Mouse (Mus musculus) macrophage (primary cell): ENCODE data around the gene Wdr25. TPM values are rescaled to one million over a fixed set of nuclear protein-coding genes. Genes with fewer than 3 reads are reported as not detected.

Source experiments
- H3K27ac ChIP-seq: fragments of 350-480 bp; formaldehyde crosslinking; 2 replicates; pipeline ENCODE4 v1.9.0; 2021
- H3K36me3 ChIP-seq: fragments of 350-480 bp; formaldehyde crosslinking; 2 replicates; pipeline ENCODE4 v1.9.0; 2021; ENCODE audit errors: inconsistent target
- H3K4me3 ChIP-seq: fragments of 350-480 bp; formaldehyde crosslinking; 2 replicates; pipeline ENCODE4 v1.9.0; 2021; ENCODE audit errors: inconsistent target
- H3K79me2 ChIP-seq: fragments of 350-480 bp; formaldehyde crosslinking; 2 replicates; pipeline ENCODE4 v1.9.0; 2021; ENCODE audit errors: inconsistent target
- WGBS: methylation state at CpG from one replicate; pipeline ENCODE4 v1.1.7; 2026; ENCODE audit warnings: inconsistent platforms; ENCODE audit not compliant: missing documents; 5-methylcytosine and 5-hydroxymethylcytosine counted together
- polyA plus RNA-seq: library from polyadenylated mRNA; stranded (reverse); fragments of 250-400 nt; gene quantifications from 3 replicates; pipeline ENCODE4 v1.2.4, GENCODE M21; 2018; ENCODE audit warnings: inconsistent platforms

The Wdr25 gene
- polyA plus RNA-seq, 1 experiment from 2014 or later = 11.7 TPM

DNA sequence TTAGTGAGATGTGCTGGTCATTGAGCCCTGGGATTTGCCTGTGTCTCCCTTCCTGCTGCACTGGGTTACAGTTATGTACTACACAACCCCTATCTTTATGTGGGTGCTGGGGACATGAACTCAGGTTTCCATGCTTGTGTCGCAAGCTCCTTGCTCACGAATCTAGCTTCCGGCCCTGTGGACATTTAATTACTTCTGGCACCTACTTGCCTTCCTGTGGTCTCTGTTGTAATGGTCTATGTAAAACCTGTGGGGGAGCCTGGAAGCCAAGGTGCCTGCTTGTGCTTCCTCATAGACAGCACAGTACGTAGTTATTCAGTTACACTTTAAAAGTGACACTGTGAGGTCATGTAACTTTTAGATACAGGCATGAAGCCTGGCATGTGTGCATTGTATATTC is 44.1 kb downstream of the Wdr25 start:
- no peak overlapping the region for H3K4me3 ChIP-seq
- WGBS = 41% methylated on average over 4 of the region's 4 CpGs
- H3K27ac ChIP-seq = no peak overlapping the region
- no peaks in the 10 kb centered on the region for H3K79me2 ChIP-seq
- H3K36me3 ChIP-seq = no peaks in the 10 kb centered on the region

DNA sequence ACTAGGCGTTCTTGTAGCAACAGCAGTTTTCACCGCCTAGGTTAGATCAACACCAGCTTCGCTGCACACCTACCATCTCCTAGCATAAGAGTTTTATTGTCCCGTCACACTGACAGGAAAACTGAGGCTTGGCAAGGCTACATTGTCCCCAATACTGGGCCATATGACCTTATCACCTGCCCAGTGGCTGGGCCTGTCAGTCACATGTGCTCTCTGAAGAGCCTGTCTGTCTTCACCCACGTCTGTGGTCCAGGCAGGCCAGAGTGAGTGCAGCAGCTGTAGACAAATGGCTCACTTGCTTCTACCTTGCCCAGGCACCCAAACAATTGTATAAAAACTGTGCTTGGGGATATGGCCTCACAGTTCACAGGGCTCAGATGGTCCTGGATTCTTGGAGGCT is 45.4 kb downstream of the Wdr25 start:
- Histone ChIP-seq H3K27ac (no peak overlapping the region), H3K4me3 (no peak overlapping the region), H3K36me3 (no peaks in the 10 kb centered on the region), H3K79me2 (no peaks in the 10 kb centered on the region)
- 91% methylated on average over 5 of the region's 5 CpGs for WGBS

DNA sequence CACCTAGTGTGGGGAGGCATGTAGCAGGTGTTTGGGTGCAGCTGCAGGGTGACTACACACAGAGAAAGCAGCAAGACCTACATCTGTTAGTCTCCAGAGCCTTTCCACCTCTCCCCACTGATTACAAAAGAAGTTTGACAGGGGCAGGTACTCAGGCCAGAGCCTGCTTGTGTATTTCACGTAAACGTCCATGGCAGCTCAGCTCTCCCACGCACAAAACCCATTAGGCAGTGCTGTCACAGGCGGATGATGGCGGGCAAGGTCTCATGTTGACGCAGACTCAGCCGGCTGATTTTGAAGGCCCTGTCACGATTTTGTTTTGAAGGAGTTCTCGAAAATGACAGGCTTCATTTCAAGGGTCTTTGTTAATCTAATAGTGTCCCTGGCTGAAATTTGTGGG is 45.9 kb downstream of the Wdr25 start:
- 92% methylated on average over 9 of the region's 9 CpGs for WGBS
- H3K27ac ChIP-seq = no peak overlapping the region
- H3K79me2 ChIP-seq = no peaks in the 10 kb centered on the region
- no peaks in the 10 kb centered on the region for H3K36me3 ChIP-seq
- no peak overlapping the region for H3K4me3 ChIP-seq

DNA sequence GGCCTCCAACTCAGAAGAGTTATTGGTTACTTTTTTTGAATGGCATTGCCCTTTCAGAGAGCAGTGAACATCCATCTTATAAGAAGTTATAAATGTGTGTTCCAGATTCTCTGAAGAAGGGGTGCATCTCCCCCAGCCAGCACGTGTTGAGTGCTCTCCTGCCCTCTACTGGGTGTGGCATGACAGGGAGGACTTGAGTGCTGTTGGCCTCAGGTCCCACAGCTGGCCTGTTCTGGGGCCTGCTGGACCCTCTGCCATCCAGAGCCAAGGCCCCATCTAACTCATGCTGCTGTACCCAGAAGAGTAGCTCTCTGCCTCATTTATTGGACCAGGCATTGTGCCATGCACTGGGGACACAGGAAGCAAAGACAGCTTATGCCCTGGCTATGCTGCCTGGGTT is 46.8 kb downstream of the Wdr25 start:
- WGBS = 40% methylated on average over 1 of the region's 1 CpGs
- no peaks in the 10 kb centered on the region for H3K36me3 ChIP-seq

DNA sequence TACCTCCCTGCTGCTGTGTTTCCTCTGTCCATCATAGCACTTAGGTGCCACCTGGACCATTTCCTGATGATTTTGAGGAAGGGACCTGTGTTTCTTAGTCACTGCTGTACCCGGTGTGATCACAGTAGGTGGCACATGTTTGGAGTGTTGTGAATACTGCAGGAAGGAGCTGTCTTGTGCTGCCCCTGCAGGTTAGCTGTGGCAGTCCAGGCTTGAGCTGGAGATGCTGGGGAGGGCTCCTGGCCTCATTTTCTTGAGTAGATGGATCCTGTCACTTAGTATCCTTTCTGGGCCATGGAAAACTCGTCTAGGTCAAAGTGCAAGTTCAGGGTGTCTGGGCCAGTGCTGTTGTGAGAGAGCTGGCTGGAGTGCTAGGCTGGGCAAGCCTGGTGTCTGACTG is 47.9 kb downstream of the Wdr25 start:
- H3K79me2 ChIP-seq = no peaks in the 10 kb centered on the region
- H3K4me3 ChIP-seq = no peak overlapping the region
- H3K27ac ChIP-seq = no peak overlapping the region
- no peaks in the 10 kb centered on the region for H3K36me3 ChIP-seq
- 73% methylated on average over 2 of the region's 2 CpGs for WGBS

More for the DNA sequence above, 46.8 kb downstream of the Wdr25 start:
- Histone ChIP-seq H3K4me3 (no peak overlapping the region), H3K27ac (no peak overlapping the region), H3K79me2 (no peaks in the 10 kb centered on the region)

DNA sequence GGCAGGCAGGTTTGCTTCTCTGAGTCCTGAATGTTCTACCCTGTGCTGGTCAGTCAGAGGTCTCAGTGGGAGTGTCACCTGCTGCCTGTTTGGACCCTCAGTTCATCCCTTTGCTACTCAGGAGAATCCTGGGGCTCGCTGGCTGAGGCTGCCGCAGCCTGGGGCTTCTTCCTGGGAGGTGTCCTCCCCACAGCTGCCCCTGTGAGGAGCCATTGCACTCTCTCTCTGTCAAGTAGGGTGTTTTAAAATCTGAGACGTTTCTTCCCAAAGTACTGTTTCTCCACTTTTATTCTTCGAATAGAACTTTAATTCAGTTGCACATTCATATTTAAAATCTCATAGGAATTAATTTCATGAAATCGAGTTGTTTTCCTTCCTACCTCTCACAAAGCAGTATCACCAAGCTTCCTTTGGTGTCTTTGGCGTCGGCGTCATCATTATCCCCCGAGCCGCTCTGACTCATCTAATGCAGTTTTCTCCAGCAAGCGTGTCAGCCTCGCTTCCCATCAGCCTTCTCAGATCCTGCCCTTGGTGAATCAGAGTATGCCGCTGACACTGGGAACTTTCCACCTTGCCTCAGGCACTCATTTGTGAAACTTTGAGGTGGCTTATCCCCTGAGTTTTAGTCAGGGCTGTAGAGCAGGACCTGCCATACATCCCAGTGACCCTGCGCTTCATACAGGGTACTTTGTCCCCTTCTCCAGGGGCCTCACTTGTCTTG is 48.9 kb downstream of the Wdr25 start:
- Histone ChIP-seq H3K36me3 (no peaks in the 10 kb centered on the region), H3K4me3 (no peak overlapping the region), H3K27ac (no peak overlapping the region), H3K79me2 (no peaks in the 10 kb centered on the region)
- 93% methylated on average over 14 of the region's 14 CpGs for WGBS

DNA sequence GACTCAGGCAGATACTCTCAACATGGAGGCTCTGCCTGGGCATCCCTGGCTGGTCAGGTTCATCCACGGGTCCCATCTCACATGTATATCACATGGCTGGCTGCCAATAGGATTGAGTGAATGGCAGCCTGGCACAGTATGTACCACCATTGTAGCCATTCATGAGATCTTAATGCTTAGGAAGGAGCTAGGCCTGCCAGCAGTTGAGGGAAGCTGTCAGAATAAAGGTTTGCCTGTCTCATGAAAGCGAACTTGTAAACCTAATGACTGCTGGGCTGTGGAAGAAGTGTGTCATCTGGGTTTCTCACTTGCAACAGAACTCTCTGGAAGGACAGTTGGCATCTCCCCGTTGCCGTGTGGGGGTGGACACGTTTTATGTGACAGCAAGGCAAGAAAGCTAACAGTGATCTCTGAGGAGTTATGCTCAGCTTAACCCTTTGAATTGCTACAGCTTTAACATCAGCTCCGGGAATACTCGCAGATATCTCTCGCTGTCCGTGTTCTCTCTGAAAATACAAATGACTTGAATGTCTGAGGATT is 59.6 kb downstream of the Wdr25 start:
- no peak overlapping the region for H3K4me3 ChIP-seq
- no peaks in the 10 kb centered on the region for H3K79me2 ChIP-seq
- no peak overlapping the region for H3K27ac ChIP-seq
- no peaks in the 10 kb centered on the region for H3K36me3 ChIP-seq
- 97% methylated on average over 9 of the region's 9 CpGs for WGBS

DNA sequence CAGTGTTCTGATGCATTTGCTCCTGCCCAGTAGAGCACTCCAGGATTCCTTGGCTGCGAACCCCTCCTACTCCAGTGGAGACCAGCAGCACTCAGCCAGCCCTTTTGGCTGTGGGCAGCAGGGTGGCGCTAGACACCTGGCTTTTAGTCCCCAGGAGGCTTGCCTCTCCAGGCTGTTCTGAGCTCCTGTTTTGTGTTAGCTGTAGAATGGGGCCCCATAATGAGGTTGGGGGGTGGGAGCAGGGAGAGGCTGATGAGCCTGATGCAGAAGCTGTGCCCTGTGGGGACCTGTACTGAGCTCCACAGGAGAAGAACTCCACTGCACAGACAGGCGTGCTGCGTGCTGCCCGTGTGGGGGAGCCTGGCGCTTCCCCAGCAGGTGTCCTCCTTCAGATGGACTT is 60.4 kb downstream of the Wdr25 start:
- Histone ChIP-seq H3K27ac (no peak overlapping the region), H3K4me3 (no peak overlapping the region), H3K36me3 (no peaks in the 10 kb centered on the region), H3K79me2 (no peaks in the 10 kb centered on the region)
- 89% methylated on average over 6 of the region's 6 CpGs for WGBS

DNA sequence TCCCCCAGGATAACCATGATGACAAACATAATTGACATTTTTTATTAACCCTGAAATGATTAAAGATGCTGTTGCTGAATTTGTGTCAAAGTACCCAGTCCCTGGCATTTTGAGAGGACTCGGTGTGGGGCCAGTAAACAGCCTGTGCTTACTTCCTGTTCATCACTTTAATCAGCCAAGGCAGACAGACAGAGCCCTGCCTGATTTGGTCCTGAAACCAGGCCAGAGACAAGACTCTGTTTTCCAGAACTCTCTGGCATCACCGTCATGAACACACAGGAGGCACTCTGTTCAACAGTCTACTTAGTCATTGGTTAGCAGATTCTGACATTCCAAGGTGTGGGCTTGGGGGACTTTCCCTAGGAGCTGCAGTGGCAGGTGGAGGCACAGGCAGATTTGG is 61.0 kb downstream of the Wdr25 start:
- 100% methylated on average over 2 of the region's 2 CpGs for WGBS

DNA sequence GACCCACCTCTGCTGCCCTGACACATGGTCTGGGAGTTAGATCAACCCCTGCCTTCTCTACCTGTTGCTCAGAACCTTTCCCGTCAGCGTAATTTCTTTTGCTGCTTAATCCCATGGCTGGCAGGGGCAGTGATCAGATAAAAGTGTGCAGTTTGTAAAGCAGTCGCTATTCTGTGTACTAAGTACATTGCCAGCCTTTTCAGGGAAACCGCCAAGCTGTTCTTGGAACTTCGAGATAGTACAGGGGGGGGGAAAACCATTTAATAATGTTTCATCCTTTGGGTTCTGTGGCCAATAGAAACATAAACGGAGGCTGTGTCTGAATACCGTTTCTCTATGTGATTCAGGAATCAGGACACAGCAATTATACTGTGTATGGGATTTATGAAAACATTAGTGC is 65.1 kb downstream of the Wdr25 start:
- Histone ChIP-seq H3K79me2 (no peaks in the 10 kb centered on the region), H3K27ac (no peak overlapping the region), H3K4me3 (no peak overlapping the region), H3K36me3 (no peaks in the 10 kb centered on the region)
- WGBS = 94% methylated on average over 7 of the region's 7 CpGs

More for the DNA sequence above, 61.0 kb downstream of the Wdr25 start:
- Histone ChIP-seq H3K27ac (no peak overlapping the region), H3K79me2 (no peaks in the 10 kb centered on the region), H3K4me3 (no peak overlapping the region), H3K36me3 (no peaks in the 10 kb centered on the region)

DNA sequence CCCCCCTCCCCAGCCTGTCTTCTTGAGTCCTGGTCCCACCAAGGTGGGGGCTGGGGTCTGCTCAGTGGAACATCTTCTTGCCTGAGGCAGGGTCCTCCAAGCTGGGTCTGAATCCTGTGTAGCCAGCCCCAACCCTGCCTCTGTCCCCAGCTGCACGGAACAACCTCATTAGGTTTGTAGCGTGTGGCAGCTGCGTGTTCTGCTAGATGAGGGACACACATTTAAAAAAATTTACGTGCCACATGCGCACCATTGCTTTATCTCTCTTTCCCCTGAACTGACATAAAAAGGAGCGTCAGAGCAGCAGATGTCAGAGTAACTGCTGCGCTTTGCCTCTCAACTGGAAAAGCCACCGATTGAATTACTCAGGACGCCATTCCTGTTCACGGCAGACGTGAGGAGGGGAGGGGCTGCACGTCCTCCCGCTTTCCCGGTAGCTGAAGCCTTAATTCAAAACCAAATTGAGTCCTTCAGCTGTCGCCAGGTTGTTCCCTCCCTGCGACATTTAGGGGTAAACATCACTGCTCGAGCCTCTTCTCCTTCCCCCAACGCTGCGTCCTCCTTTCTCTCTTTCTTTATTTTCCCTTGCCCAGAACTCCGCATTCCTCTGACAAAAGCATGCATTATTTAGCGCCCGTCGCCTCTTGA is 65.7 kb downstream of the Wdr25 start:
- WGBS = 31% methylated on average over 23 of the region's 23 CpGs
- H3K27ac ChIP-seq = no peak overlapping the region

DNA sequence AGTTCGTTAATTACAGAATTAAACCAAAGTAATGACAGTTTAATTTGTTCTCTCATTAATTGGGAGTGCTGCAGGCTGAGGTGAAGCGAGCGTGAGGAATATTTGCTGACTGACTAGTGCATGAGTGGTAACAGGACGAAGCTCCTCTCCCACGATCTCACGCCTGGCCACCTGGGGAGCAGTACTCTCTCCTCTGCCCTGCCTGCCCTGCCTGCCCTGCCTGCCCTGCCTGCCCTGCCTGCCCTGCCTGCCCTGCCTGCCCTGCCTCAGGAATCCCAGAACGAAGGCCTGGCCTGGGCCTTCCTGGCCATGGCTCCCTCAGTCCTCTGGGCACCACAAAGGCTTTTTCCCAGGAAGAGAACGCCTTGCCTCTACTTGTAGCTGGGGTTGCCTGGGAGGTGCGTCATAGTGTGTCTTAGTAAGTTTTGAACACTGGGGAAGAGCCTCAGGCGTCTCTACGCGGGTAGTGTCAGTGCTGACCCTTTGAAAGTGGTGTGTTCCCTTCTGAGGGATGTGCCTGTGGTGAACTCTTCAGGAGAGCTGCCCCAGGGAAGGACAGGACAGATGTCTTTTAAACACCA is 66.3 kb downstream of the Wdr25 start:
- Histone ChIP-seq H3K36me3 (no peaks in the 10 kb centered on the region), H3K4me3 (no peak overlapping the region), H3K79me2 (no peaks in the 10 kb centered on the region), H3K27ac (no peak overlapping the region)
- 82% methylated on average over 12 of the region's 12 CpGs for WGBS

More for the DNA sequence above, 65.7 kb downstream of the Wdr25 start:
- Histone ChIP-seq H3K79me2 (no peaks in the 10 kb centered on the region), H3K36me3 (no peaks in the 10 kb centered on the region), H3K4me3 (no peak overlapping the region)

DNA sequence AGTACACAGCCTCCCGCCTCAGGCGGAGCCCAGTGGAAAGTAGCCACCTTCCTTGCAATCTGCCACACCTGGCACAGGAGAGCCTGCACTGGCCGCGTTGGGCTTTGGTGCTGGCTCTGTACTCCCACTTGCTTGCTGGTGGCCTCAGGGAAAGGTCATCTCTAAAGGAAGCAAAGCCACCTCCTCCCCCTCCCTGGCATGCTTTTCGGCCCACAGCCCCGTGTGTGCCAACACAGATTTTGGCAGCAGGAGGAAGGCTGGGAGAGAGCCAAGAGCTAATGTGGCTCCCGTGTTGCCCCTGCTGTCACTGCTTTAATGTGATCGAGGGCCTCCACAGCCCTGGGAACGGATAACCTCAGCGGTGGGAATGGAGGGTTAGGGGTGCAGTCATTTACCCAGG is 66.8 kb downstream of the Wdr25 start:
- Histone ChIP-seq H3K36me3 (no peaks in the 10 kb centered on the region), H3K4me3 (no peak overlapping the region), H3K27ac (no peak overlapping the region), H3K79me2 (no peaks in the 10 kb centered on the region)
- WGBS = 81% methylated on average over 10 of the region's 10 CpGs

DNA sequence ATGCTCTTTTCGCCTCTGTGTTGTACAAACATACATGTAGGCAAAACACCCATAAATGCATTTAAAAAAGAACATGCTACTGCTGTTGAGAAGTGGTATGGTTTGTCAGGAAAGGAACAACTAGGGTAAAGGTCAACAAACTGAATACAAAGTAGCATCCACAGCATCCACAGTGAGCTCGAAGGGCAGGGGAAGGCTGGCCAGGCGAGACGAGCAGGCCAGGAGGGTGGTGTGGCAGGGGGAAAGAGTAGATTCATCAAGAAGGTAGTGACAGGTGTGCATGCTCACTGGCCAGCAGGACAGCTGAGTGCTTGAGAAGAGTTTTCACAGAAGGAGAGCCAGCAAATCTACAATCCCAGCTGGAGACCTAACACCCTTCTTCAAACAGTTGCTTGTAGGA is 74.2 kb downstream of the Wdr25 start:
- Histone ChIP-seq H3K36me3 (no peaks in the 10 kb centered on the region), H3K4me3 (no peak overlapping the region), H3K27ac (no peak overlapping the region), H3K79me2 (no peaks in the 10 kb centered on the region)
- WGBS = 94% methylated on average over 4 of the region's 4 CpGs

DNA sequence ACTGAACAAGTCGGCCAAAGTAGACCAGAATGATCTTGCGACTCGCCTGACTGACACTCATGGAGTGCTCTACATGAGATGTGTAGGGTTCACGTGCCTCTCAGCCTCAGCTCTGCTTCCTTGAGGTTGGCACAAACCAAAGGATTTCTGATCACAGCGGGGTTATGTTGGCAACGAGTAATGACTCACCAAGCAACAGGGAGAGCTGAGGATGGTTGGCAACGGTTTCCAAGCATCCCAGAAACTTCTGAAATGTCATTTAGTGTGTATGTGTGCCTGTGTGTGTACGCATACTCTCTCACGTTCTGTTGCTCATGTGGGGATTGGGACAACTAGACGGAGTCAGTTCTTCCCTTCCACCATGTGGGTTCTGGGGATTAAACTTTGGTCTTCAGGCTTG is 74.6 kb downstream of the Wdr25 start:
- Histone ChIP-seq H3K79me2 (no peaks in the 10 kb centered on the region), H3K4me3 (no peak overlapping the region), H3K27ac (no peak overlapping the region), H3K36me3 (no peaks in the 10 kb centered on the region)
- 93% methylated on average over 10 of the region's 10 CpGs for WGBS
